Mouse (Mus musculus) liver, postnatal 0 days (tissue): ENCODE measurements at regions not wholly inside any gene's neighbourhood (a gene's known extent, or its start where the extent isn't known, plus 50 kb on each side); places are given as distances from the start of the nearest gene placed in this dataset.

Experiments used
- CTCF ChIP-seq: sonication (generic); IDR thresholded peaks from 2 replicates; pipeline ENCODE4 v1.5.1; 2016; ENCODE audit warnings: antibody characterized with exemption, low read depth
- EP300 ChIP-seq: IDR thresholded peaks from 2 replicates; pipeline ENCODE4 v1.6.1; 2016; ENCODE audit warnings: antibody characterized with exemption, low read depth, mild to moderate bottlenecking

- TF ChIP-seq EP300 = no peak
- no peak for TF ChIP-seq CTCF
Measured at GRCm38 (mm10) chr12:13144739-13145138, 104.3 kb downstream of the Ddx1 start.
